Mouse (Mus musculus) T-helper 1 cell (primary cell): ENCODE data around the gene Podxl2.

ENCODE experiments used
- in situ Hi-C: fragments of 300-600 bp; cut with MboI, MseI; formaldehyde crosslinking; loops from one replicate; pipeline ENCODE4 v1.15.1; 2025; ENCODE audit warnings: high pct_unique_total_duplicates

Podxl2 gene

GRCm38 (mm10) chr6:88889410-88890042, 14.7 kb upstream of the Podxl2 start:
- in situ Hi-C loops, result no loop called here

GRCm38 (mm10) chr6:88886417-88886967, 11.6 kb upstream of the Podxl2 start:
- in situ Hi-C loops, result no loop called here

- in situ Hi-C loops, result no loop called here
Observed at GRCm38 (mm10) chr6:88885644-88886416, 11.0 kb upstream of the Podxl2 start.

GRCm38 (mm10) chr6:88884690-88885089, 9.8 kb upstream of the Podxl2 start:
- in situ Hi-C loops, result no loop called here

- in situ Hi-C loops, result no loop called here
Observed at GRCm38 (mm10) chr6:88884195-88884594, 9.4 kb upstream of the Podxl2 start.

GRCm38 (mm10) chr6:88881334-88881733, 6.5 kb upstream of the Podxl2 start:
- in situ Hi-C loops, result no loop called here

GRCm38 (mm10) chr6:88879471-88879870, 4.6 kb upstream of the Podxl2 start:
- in situ Hi-C loops, result no loop called here

- in situ Hi-C loops, result no loop called here
Observed at GRCm38 (mm10) chr6:88873965-88874867, 628 bp downstream of the Podxl2 start.

- in situ Hi-C loops, result no loop called here
Observed at GRCm38 (mm10) chr6:88872811-88873210, 2.0 kb downstream of the Podxl2 start.

GRCm38 (mm10) chr6:88871546-88871945, 3.3 kb downstream of the Podxl2 start:
- in situ Hi-C loops, result no loop called here

- in situ Hi-C loops, result no loop called here
Observed at GRCm38 (mm10) chr6:88870594-88870993, 4.2 kb downstream of the Podxl2 start.

GRCm38 (mm10) chr6:88869459-88869858, 5.4 kb downstream of the Podxl2 start:
- in situ Hi-C loops, result no loop called here

GRCm38 (mm10) chr6:88865704-88866103, 9.1 kb downstream of the Podxl2 start:
- in situ Hi-C loops, result no loop called here

- in situ Hi-C loops, result no loop called here
Observed at GRCm38 (mm10) chr6:88860914-88861313, 13.9 kb downstream of the Podxl2 start.

- in situ Hi-C loops, result no loop called here
Observed at GRCm38 (mm10) chr6:88858341-88858740, 16.5 kb downstream of the Podxl2 start.

GRCm38 (mm10) chr6:88857830-88858229, 17.0 kb downstream of the Podxl2 start:
- in situ Hi-C loops, result no loop called here

GRCm38 (mm10) chr6:88857249-88857648, 17.6 kb downstream of the Podxl2 start:
- in situ Hi-C loops, result no loop called here

- in situ Hi-C loops, result no loop called here
Observed at GRCm38 (mm10) chr6:88855636-88856035, 19.2 kb downstream of the Podxl2 start.

- in situ Hi-C loops, result no loop called here
Observed at GRCm38 (mm10) chr6:88854509-88854908, 20.3 kb downstream of the Podxl2 start.

- in situ Hi-C loops, result no loop called here
Observed at GRCm38 (mm10) chr6:88850034-88850433, 24.8 kb downstream of the Podxl2 start.

- in situ Hi-C loops, result loop anchor here (5.0 kb wide), 1 partner anchor 297 kb away; no protein-coding TSS in a partner anchor
Observed at GRCm38 (mm10) chr6:88849270-88849669, 25.6 kb downstream of the Podxl2 start.

GRCm38 (mm10) chr6:88847571-88847970, 27.3 kb downstream of the Podxl2 start:
- in situ Hi-C loops, result loop anchor here (5.0 kb wide), 1 partner anchor 295 kb away; no protein-coding TSS in a partner anchor
